Mouse (Mus musculus) embryo, embryonic 11 days (tissue): ENCODE results near the gene Med27.

Source experiments
- DNase-seq: peaks from one replicate; pipeline ENCODE4 v3.0.0-alpha.2; 2015

Med27 gene

GRCm38 (mm10) chr2:29346629-29347271 lies at the start of gene Med27:
TSS of gene Med27 (plus strand) at chr2:29346819.
- DNase-seq = peak; percentile 97

- peak; percentile 69 for DNase-seq
These were observed 36.7 kb upstream of the Med27 start for GRCm38 (mm10) chr2:29309966-29310365.

GRCm38 (mm10) chr2:29312058-29312457 lies 34.6 kb upstream of the Med27 start:
- no peak for DNase-seq

GRCm38 (mm10) chr2:29317906-29318470 lies 28.6 kb upstream of the Med27 start:
- DNase-seq = no peak

GRCm38 (mm10) chr2:29318596-29318995 lies 28.0 kb upstream of the Med27 start:
- no peak for DNase-seq

GRCm38 (mm10) chr2:29320229-29320751 lies 26.3 kb upstream of the Med27 start:
- DNase-seq = no peak

- DNase-seq = no peak
These were observed 25.8 kb upstream of the Med27 start for GRCm38 (mm10) chr2:29320780-29321179.

- no peak for DNase-seq
These were observed 22.2 kb upstream of the Med27 start for GRCm38 (mm10) chr2:29324456-29324855.

GRCm38 (mm10) chr2:29330471-29330870 lies 16.1 kb upstream of the Med27 start:
- DNase-seq = no peak

GRCm38 (mm10) chr2:29338396-29338795 lies 8.2 kb upstream of the Med27 start:
- no peak for DNase-seq

- DNase-seq = no peak
These were observed 12.2 kb downstream of the Med27 start for GRCm38 (mm10) chr2:29358696-29359375.

GRCm38 (mm10) chr2:29360956-29361355 lies 14.3 kb downstream of the Med27 start:
- DNase-seq = no peak

- DNase-seq = no peak
These were observed 18.5 kb downstream of the Med27 start for GRCm38 (mm10) chr2:29365000-29365695.

- DNase-seq = peak; percentile 10
These were observed 22.1 kb downstream of the Med27 start for GRCm38 (mm10) chr2:29368730-29369129.

- DNase-seq = no peak
These were observed 25.6 kb downstream of the Med27 start for GRCm38 (mm10) chr2:29372176-29372575.

GRCm38 (mm10) chr2:29381683-29382082 lies 35.1 kb downstream of the Med27 start:
- DNase-seq = no peak

GRCm38 (mm10) chr2:29382583-29382982 lies 36.0 kb downstream of the Med27 start:
- no peak for DNase-seq

GRCm38 (mm10) chr2:29383133-29383532 lies 36.5 kb downstream of the Med27 start:
- no peak for DNase-seq

- DNase-seq = no peak
These were observed 38.8 kb downstream of the Med27 start for GRCm38 (mm10) chr2:29385405-29385804.

- DNase-seq = no peak
These were observed 40.6 kb downstream of the Med27 start for GRCm38 (mm10) chr2:29387268-29387667.

GRCm38 (mm10) chr2:29388937-29389336 lies 42.3 kb downstream of the Med27 start:
- DNase-seq = no peak

GRCm38 (mm10) chr2:29391086-29391485 lies 44.5 kb downstream of the Med27 start:
- no peak for DNase-seq

- DNase-seq = no peak
These were observed 45.4 kb downstream of the Med27 start for GRCm38 (mm10) chr2:29391996-29392395.
